Mouse (Mus musculus): ENCODE measurements around the gene Sema5a. TPM values are rescaled to one million over a fixed set of nuclear protein-coding genes. Genes with fewer than 3 reads are reported as not detected.

The Sema5a gene
- polyA plus RNA-seq, 1 experiment from 2014 or later: 13.5 TPM

DNA sequence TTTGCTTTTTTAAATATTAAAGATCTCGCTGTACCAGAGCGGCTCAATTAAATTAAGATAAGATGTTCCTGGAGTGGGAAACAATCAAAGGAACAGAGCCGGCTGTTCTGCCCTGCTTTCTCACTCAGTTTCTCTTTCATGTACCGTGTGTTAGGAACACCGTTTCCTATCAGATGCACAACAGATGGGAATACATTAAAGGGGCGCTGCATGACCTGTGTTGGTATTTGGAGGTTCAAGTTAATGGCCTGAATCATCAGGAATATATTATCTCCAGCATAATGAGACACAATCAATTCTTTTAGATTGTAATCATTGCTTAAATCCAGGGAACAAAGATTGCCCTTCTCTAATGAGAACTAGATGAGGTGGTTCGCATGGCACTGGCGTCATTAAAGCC lies 85.8 kb downstream of the Sema5a start:
- Histone ChIP-seq H3K4me2 (ENCODE audit: low read length) (peak overlapping the region; percentile 13; the same call in 1 of the 2 replicates), H3K36me3 (ENCODE audit: control insufficient read depth, insufficient read depth) (no peaks in the 10 kb centered on the region), H3K9me3 (ENCODE audit: control insufficient read depth, low read length) (no peaks in the 10 kb centered on the region), H3K4me3 (replicated peaks; ENCODE audit: low read length) (no peak overlapping the region), H3K4me1 (replicated peaks; ENCODE audit: control insufficient read depth, insufficient read depth, low read length) (peaks cover 13% of the 10 kb centered on the region), H3K27ac (ENCODE audit: low read length) (no peak overlapping the region), H3K9ac (replicated peaks; ENCODE audit: low read depth, low read length) (no peak overlapping the region), H3K27me3 (replicated peaks; ENCODE audit: control insufficient read depth, insufficient read depth, low read length) (no peaks in the 10 kb centered on the region)
- peak; percentile 18; the same call in 1 of the 2 replicates for ATAC-seq
- 19% methylated on average over 8 of the region's 8 CpGs for WGBS

DNA sequence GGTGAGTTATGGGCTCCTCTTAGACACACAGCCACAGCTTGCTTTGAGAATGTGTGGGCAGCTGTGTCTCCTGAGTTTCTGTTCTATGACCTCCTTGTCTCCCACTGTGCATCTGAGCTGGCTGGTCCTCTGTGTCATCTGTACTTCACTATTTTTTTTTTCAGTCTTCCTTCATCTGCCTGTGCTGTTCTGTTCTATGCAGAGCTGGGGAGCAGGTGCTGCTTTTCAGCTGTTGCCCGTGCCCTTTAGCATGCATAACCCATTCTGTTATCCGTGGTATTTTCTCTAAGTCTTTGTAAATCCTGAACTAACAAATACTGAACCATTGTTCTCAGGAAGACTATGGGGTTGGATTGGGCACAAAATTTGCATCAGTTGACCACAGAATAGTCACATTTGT lies 86.4 kb downstream of the Sema5a start:
- 33% methylated on average over 2 of the region's 2 CpGs for WGBS
- H3K36me3 ChIP-seq (ENCODE audit: control insufficient read depth, insufficient read depth): no peaks in the 10 kb centered on the region
- H3K4me3 ChIP-seq (replicated peaks; ENCODE audit: low read length): no peak overlapping the region
- H3K9ac ChIP-seq (replicated peaks; ENCODE audit: low read depth, low read length): no peak overlapping the region
- ATAC-seq: no peak
- H3K4me2 ChIP-seq (ENCODE audit: low read length): no peak overlapping the region
- no peak overlapping the region for H3K27ac ChIP-seq (ENCODE audit: low read length)
- H3K27me3 ChIP-seq (replicated peaks; ENCODE audit: control insufficient read depth, insufficient read depth, low read length): no peaks in the 10 kb centered on the region
- H3K4me1 ChIP-seq (replicated peaks; ENCODE audit: control insufficient read depth, insufficient read depth, low read length): peaks cover 13% of the 10 kb centered on the region
- no peaks in the 10 kb centered on the region for H3K9me3 ChIP-seq (ENCODE audit: control insufficient read depth, low read length)

DNA sequence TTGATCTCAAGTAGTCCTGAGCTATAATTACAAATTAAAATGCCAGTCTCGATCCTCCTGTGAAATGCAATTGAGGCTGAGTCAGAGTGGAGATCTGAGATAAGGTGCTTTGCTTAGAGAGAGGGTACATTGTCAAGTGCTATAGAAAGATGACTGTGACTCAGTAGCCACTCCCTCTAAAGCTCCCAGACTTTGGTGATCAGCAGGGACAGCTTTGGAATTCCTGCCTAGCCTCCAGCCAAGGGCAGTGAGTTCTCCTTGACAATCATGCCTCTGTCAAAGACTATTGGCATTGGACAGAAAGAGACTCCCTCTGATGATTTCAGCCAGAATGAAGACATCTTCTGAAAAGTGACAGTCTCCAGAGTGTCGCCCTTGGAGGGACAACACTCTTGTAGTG lies 88.8 kb downstream of the Sema5a start:
- no peaks in the 10 kb centered on the region for H3K9me3 ChIP-seq (ENCODE audit: control insufficient read depth, low read length)
- peaks cover 15% of the 10 kb centered on the region for H3K4me1 ChIP-seq (replicated peaks; ENCODE audit: control insufficient read depth, insufficient read depth, low read length)
- no peak overlapping the region for H3K27ac ChIP-seq (ENCODE audit: low read length)
- no peak for ATAC-seq
- H3K4me3 ChIP-seq (replicated peaks; ENCODE audit: low read length): no peak overlapping the region
- H3K4me2 ChIP-seq (ENCODE audit: low read length): no peak overlapping the region
- H3K9ac ChIP-seq (replicated peaks; ENCODE audit: low read depth, low read length): no peak overlapping the region
- 90% methylated on average over 2 of the region's 2 CpGs for WGBS
- H3K27me3 ChIP-seq (replicated peaks; ENCODE audit: control insufficient read depth, insufficient read depth, low read length): no peaks in the 10 kb centered on the region
- no peaks in the 10 kb centered on the region for H3K36me3 ChIP-seq (ENCODE audit: control insufficient read depth, insufficient read depth)

DNA sequence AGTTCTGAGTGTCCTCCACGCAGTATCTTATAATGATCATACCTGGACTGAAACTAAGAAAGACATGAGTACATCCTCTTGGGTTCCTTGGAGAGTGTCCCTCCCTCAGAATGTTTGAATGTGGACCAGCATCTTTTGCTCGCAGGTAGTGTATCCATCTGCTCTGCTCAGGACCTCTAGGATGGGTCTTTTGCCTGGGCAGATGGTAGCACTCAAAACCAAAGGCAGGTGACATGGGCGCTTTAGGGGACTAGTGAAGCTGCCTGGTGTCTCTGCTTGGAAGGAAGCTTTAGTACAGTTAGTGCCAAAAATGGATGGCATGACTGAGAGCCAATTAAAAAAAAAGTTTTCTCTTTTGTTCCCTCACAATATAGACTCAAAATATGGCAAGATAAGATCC lies 93.2 kb downstream of the Sema5a start:
- Histone ChIP-seq H3K36me3 (ENCODE audit: control insufficient read depth, insufficient read depth) (no peaks in the 10 kb centered on the region), H3K27me3 (replicated peaks; ENCODE audit: control insufficient read depth, insufficient read depth, low read length) (no peaks in the 10 kb centered on the region), H3K27ac (ENCODE audit: low read length) (no peak overlapping the region), H3K4me3 (replicated peaks; ENCODE audit: low read length) (no peak overlapping the region), H3K9ac (replicated peaks; ENCODE audit: low read depth, low read length) (no peak overlapping the region), H3K4me1 (replicated peaks; ENCODE audit: control insufficient read depth, insufficient read depth, low read length) (peaks cover 10% of the 10 kb centered on the region), H3K4me2 (ENCODE audit: low read length) (no peak overlapping the region), H3K9me3 (ENCODE audit: control insufficient read depth, low read length) (no peaks in the 10 kb centered on the region)
- no peak for ATAC-seq
- WGBS: 88% methylated on average over 3 of the region's 3 CpGs

DNA sequence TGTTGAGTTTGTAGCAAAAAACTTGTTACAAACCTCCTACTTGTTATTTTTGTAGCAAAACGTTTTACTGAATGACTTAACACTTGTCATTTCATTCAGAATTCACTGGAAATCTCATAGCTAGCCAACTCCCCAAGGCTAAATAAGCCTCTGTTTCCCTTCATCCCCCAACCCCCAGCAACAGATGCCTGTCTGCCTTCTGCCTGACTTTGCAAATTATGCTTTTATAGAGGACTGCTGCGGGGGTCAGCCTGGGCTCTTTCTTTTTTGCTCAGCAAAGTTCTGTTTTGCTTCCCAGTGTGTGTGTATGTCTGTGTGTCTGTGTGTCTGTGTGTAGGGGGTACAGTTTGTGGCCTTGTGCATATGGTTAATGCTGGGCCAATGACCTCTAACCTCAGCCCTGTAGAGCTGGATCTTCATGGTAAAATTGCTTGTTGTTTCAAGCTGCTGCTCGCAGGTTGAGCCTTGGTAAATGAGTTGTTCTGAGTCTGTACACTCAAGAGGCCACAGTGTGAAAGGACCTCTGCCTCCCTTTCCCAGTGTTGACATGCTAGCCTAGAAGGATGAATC lies 94.2 kb downstream of the Sema5a start:
- Histone ChIP-seq H3K4me1 (replicated peaks; ENCODE audit: control insufficient read depth, insufficient read depth, low read length) (peaks cover 10% of the 10 kb centered on the region), H3K36me3 (ENCODE audit: control insufficient read depth, insufficient read depth) (no peaks in the 10 kb centered on the region), H3K27me3 (replicated peaks; ENCODE audit: control insufficient read depth, insufficient read depth, low read length) (no peaks in the 10 kb centered on the region), H3K4me2 (ENCODE audit: low read length) (no peak overlapping the region), H3K27ac (ENCODE audit: low read length) (no peak overlapping the region), H3K9ac (replicated peaks; ENCODE audit: low read depth, low read length) (no peak overlapping the region), H3K9me3 (ENCODE audit: control insufficient read depth, low read length) (no peaks in the 10 kb centered on the region), H3K4me3 (replicated peaks; ENCODE audit: low read length) (no peak overlapping the region)
- peak; percentile 68 for ATAC-seq
- WGBS: 44% methylated on average over 3 of the region's 3 CpGs

DNA sequence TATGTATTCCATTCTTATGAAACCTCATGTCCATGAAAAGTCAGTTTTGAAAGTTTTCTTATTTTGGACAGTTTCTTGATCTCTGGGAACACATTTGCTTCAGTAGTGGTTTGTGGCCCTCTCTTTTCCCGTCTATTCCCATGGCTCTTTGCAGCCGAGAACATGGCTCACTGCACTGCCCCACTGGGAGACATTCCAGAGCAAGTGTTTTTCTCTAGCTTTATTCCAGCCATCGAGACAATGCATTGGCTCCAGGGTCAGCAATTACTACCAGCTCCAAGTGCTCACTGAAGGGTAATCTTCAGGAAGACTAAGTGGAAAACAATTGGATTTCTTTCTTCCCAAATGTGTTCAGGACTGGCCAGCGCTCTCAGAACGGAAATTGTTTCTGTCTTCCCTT lies 94.8 kb downstream of the Sema5a start:
- ATAC-seq: 0 out of 2 replicates have a peak, but pooled peaks have one; percentile 19
- Histone ChIP-seq H3K4me2 (ENCODE audit: low read length) (no peak overlapping the region), H3K9me3 (ENCODE audit: control insufficient read depth, low read length) (no peaks in the 10 kb centered on the region), H3K36me3 (ENCODE audit: control insufficient read depth, insufficient read depth) (no peaks in the 10 kb centered on the region), H3K27me3 (replicated peaks; ENCODE audit: control insufficient read depth, insufficient read depth, low read length) (no peaks in the 10 kb centered on the region), H3K9ac (replicated peaks; ENCODE audit: low read depth, low read length) (no peak overlapping the region), H3K4me1 (replicated peaks; ENCODE audit: control insufficient read depth, insufficient read depth, low read length) (peaks cover 10% of the 10 kb centered on the region), H3K4me3 (replicated peaks; ENCODE audit: low read length) (no peak overlapping the region), H3K27ac (ENCODE audit: low read length) (no peak overlapping the region)
- WGBS: 43% methylated on average over 5 of the region's 5 CpGs

DNA sequence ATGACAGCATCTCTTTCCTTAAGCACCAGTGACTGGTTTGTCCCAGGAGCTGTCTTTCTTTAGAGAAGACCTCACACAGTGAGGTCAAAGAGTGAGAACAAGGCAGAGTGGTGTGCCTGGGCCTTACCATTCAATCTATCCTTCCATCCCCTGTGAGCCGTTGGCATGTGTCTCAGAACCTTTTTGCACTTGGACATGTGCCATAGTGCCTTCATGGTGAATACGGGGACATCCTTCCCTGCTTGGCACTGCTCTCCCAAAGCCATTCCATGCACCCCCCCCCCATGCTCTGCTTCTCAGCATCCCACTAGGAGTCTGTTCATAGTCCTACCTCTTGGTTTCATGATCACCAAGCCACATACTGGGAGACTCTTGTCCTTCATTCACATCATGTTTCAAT lies 96.8 kb downstream of the Sema5a start:
- Histone ChIP-seq H3K9me3 (ENCODE audit: control insufficient read depth, low read length) (no peaks in the 10 kb centered on the region), H3K27me3 (replicated peaks; ENCODE audit: control insufficient read depth, insufficient read depth, low read length) (no peaks in the 10 kb centered on the region), H3K36me3 (ENCODE audit: control insufficient read depth, insufficient read depth) (no peaks in the 10 kb centered on the region), H3K9ac (replicated peaks; ENCODE audit: low read depth, low read length) (no peak overlapping the region), H3K27ac (ENCODE audit: low read length) (no peak overlapping the region), H3K4me1 (replicated peaks; ENCODE audit: control insufficient read depth, insufficient read depth, low read length) (peaks cover 10% of the 10 kb centered on the region), H3K4me2 (ENCODE audit: low read length) (no peak overlapping the region), H3K4me3 (replicated peaks; ENCODE audit: low read length) (no peak overlapping the region)
- ATAC-seq: no peak
- WGBS: 30% methylated on average over 2 of the region's 2 CpGs

DNA sequence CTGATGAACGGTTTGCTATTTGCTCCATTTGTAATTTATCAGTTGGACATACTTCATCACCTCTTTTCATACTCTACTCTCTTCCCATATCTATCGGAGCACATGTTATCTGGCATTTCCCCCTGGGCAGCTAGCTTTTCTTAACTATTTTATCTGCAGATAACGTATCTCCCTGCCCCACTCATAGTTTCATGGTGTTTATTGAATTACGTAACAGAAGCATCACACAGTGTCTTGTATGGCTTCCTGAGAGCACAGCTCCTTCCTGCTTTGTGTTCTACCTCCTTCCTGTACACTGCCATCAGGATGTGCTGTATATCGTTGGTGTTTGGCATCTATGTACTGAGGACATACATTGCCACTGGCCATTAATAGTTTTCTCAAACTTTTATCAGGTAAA lies 98.9 kb downstream of the Sema5a start:
- H3K9ac ChIP-seq (replicated peaks; ENCODE audit: low read depth, low read length): no peak overlapping the region
- H3K4me1 ChIP-seq (replicated peaks; ENCODE audit: control insufficient read depth, insufficient read depth, low read length): peaks cover 8% of the 10 kb centered on the region
- no peak for ATAC-seq
- H3K4me3 ChIP-seq (replicated peaks; ENCODE audit: low read length): no peak overlapping the region
- no peak overlapping the region for H3K4me2 ChIP-seq (ENCODE audit: low read length)
- no peak overlapping the region for H3K27ac ChIP-seq (ENCODE audit: low read length)
- no peaks in the 10 kb centered on the region for H3K9me3 ChIP-seq (ENCODE audit: control insufficient read depth, low read length)
- H3K27me3 ChIP-seq (replicated peaks; ENCODE audit: control insufficient read depth, insufficient read depth, low read length): no peaks in the 10 kb centered on the region
- H3K36me3 ChIP-seq (ENCODE audit: control insufficient read depth, insufficient read depth): no peaks in the 10 kb centered on the region
- WGBS: 95% methylated on average over 5 of the region's 5 CpGs

DNA sequence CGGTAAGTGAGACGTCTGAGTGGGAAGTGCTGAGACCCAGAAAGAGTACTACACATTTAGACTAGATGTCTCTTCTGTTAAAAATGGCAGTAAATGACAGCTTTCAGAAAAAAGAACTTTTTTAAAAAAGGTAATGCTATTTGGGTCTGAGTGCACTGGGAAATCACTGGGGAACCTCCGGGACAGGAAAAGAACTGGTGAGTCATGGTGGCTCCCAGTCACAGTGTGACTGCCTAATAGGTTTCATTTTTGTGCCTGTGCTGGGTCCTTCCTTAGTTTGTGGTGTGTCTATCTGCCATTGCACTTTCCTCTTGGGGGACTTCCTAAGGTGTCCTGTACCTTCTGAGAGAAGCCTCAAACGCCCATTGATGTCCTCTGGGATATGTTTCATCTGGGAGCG lies 102.7 kb downstream of the Sema5a start:
- Histone ChIP-seq H3K4me2 (ENCODE audit: low read length) (no peak overlapping the region), H3K9ac (replicated peaks; ENCODE audit: low read depth, low read length) (no peak overlapping the region), H3K36me3 (ENCODE audit: control insufficient read depth, insufficient read depth) (no peaks in the 10 kb centered on the region), H3K9me3 (ENCODE audit: control insufficient read depth, low read length) (no peaks in the 10 kb centered on the region), H3K27me3 (replicated peaks; ENCODE audit: control insufficient read depth, insufficient read depth, low read length) (no peaks in the 10 kb centered on the region), H3K27ac (ENCODE audit: low read length) (no peak overlapping the region), H3K4me1 (replicated peaks; ENCODE audit: control insufficient read depth, insufficient read depth, low read length) (no peaks in the 10 kb centered on the region), H3K4me3 (replicated peaks; ENCODE audit: low read length) (no peak overlapping the region)
- 91% methylated on average over 5 of the region's 5 CpGs for WGBS
- no peak for ATAC-seq

DNA sequence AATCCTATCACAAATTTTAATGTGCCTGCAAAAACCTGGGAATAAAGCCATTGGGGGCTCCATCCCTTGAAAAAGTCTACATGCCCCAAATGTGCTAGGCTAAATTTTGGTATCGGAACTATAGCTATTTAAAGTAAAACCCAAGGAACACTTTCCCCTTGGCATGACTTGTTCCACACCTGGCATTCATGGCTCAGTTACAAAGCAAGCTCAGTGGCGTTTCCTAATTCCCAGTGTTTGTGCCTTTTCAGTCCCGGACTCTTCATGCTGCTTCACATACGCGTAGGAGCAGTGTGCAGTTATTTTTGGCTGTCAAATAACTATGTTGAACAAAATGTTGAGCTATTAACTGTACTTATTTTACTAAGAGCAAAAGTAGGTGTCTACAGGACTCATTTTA lies 104.7 kb downstream of the Sema5a start:
- Histone ChIP-seq H3K9me3 (ENCODE audit: control insufficient read depth, low read length) (no peaks in the 10 kb centered on the region), H3K4me3 (replicated peaks; ENCODE audit: low read length) (no peak overlapping the region), H3K4me2 (ENCODE audit: low read length) (no peak overlapping the region), H3K36me3 (ENCODE audit: control insufficient read depth, insufficient read depth) (no peaks in the 10 kb centered on the region), H3K27me3 (replicated peaks; ENCODE audit: control insufficient read depth, insufficient read depth, low read length) (no peaks in the 10 kb centered on the region), H3K27ac (ENCODE audit: low read length) (no peak overlapping the region), H3K4me1 (replicated peaks; ENCODE audit: control insufficient read depth, insufficient read depth, low read length) (peaks cover 8% of the 10 kb centered on the region), H3K9ac (replicated peaks; ENCODE audit: low read depth, low read length) (no peak overlapping the region)
- WGBS: 68% methylated on average over 5 of the region's 5 CpGs
- no peak for ATAC-seq
